Mouse (Mus musculus): ENCODE measurements around the gene Armh3. TPM values are rescaled to one million over a fixed set of nuclear protein-coding genes. Genes with fewer than 3 reads are reported as not detected.
A peak's percentile ranks its signal among the peaks of the same experiment; 100 is the strongest.

The Armh3 gene
- total RNA-seq, 2 experiments from 2014 or later: 12.9 to 17.9 TPM

- DNase-seq: no peak
Observed at GRCm38 (mm10) chr19:45908246-45908645, 90.0 kb downstream of the Armh3 start.

DNA sequence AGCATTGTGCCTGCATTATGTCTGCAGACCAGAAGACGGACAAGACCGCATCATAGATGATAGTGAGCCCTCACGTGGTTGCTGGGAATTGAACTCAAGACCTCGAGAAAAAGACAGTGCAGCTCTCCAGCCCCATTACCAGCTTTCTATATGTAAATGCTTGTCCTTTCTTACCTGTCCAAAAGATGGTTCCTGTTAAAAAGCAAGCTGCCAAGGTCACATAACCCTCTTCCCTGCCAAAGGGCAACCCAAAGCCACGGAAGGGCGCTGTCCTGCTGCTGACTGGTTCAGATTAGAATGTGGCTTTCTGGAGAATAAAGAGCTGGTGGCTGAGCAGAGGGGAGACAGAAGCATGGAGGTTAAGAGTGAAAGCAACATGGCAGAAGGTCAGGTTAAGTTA is 90.9 kb downstream of the Armh3 start:
- DNase-seq: no peak

DNA sequence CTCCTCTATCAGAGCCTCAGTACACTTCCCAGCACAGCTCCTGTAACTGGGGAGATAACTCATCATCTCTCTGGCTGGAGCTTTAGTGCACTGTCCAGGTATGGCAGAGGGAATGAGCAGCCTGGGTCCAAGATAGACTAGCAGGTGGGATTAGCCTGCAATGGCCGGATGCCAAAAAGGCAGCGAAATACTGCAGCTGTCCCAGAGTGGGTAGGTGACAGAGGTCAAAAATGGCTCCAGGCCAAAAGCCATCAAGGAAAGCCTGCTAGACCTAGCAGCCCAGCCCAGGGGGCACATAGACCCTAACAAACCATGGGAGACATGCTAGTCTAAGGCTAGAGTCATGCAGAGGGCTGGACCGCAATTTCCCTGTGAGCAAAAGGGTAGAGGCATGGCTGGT is 94.4 kb downstream of the Armh3 start:
- DNase-seq: no peak

- peak; percentile 55 to 68 for DNase-seq
Observed at GRCm38 (mm10) chr19:45902390-45903035, 95.8 kb downstream of the Armh3 start.

DNA sequence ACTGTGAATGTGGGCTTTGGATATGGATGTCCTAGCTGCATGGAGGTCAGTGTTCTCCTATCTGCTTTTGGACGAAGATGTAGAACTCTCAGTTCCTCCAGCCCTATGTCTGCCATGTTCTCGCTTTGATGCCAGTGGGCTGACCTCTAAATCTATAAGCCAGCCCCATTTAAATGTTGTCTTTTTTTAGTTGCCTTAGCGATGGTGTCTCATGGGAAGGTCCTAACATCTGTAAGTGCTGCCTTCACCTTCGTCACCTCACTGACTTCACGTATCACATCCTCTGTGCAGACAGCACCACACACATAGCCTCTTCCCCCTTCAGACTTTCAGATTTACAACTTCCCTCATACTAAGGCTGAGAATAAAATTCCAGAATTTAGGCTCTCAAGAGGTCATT is 97.5 kb downstream of the Armh3 start:
- DNase-seq: no peak

DNA sequence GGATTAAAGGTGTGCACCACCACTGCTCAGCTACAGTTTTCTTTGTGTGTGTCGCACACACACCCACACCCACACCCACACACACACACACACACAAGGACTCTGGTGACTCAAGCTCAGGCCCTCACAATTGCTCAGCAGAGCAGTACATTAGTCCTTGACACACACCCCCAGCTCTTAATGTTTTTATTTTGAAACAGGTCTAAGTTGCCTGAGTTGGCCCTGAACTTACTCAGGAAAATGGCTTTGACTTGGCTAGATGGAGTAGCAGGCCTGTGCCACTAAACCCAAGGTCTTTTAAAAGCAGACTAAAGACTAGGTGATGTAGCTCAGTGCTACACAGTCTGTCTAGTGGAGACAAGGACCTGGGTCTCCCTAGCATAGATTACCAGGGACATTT is 102.6 kb downstream of the Armh3 start:
- peak; percentile 27 to 28 for DNase-seq

- DNase-seq: no peak
Observed at GRCm38 (mm10) chr19:45882056-45882455, 116.2 kb downstream of the Armh3 start.

- DNase-seq: no peak
Observed at GRCm38 (mm10) chr19:45873320-45873719, 125.0 kb downstream of the Armh3 start.

GRCm38 (mm10) chr19:45855284-45855920 is 142.9 kb downstream of the Armh3 start:
- no peak for DNase-seq

DNA sequence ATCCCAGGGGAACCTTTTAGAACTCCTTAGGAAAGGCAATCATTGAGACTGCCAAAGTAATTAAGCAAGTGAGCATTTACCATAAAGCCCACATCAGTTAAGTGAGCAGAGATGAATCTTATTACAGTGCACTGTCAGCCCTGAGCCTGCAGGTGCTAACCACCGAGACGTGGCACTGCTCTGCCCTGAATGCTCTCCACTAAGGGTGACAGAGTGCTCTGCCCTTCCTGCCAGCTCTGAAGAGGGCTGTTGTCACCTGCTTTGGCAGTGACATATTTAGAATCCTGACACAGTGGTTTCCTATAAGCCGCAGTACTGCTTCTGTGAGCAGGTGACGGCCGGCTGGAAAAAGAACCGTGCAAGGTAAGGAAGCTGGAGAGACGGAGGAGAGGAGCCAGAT is 143.8 kb downstream of the Armh3 start:
- DNase-seq: no peak

GRCm38 (mm10) chr19:45847733-45848093 is 150.6 kb downstream of the Armh3 start:
- no peak for DNase-seq

GRCm38 (mm10) chr19:45847016-45847732 is 151.1 kb downstream of the Armh3 start:
- DNase-seq: peak; percentile 24 to 51

GRCm38 (mm10) chr19:45844209-45844608 is 154.1 kb downstream of the Armh3 start:
- DNase-seq: no peak

DNA sequence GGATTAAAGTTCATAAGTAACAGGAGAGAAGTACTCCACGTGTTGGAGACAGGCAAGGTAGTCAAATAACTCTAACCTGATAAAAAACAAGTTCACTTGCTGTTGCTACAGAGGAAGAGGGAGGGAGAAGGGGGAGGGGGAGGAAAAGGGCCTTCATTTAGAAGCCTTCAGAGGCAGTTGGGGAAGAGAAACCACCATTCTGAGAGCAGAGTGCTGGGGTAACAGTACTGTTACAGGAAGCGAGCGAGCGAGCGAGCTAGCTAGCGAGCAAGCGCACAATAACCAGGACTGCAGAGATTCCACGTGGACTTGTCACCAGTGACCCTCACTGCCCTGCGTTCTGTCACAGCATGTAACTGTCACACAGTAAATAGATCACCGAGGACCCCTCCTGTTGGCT is 154.9 kb downstream of the Armh3 start:
- no peak for DNase-seq

- no peak for DNase-seq
Observed at GRCm38 (mm10) chr19:45837050-45837994, 161.0 kb downstream of the Armh3 start.

DNA sequence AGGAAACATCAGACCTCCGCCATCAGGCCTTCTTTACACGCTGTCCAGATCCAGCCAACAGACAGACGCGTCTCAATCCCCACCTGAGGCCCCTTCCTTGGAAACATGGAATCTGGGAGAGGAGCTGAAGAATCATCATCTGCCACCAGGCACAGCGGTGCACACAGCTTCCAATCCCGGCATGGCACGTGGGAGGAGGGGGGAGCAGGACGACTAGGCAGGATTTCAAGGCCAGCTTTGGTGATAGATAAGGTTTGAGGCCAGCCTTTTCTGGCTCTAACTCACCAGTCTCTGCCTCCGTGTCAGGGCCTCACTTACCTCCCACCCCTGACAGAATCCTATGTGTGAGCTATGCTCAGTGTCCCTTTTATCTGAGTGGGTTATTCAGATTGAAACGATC is 162.8 kb downstream of the Armh3 start:
- peak; percentile 76 to 81 for DNase-seq

- no peak for DNase-seq
Observed at GRCm38 (mm10) chr19:45833665-45834064, 164.6 kb downstream of the Armh3 start.

GRCm38 (mm10) chr19:45830679-45831078 is 167.6 kb downstream of the Armh3 start:
- no peak for DNase-seq

DNA sequence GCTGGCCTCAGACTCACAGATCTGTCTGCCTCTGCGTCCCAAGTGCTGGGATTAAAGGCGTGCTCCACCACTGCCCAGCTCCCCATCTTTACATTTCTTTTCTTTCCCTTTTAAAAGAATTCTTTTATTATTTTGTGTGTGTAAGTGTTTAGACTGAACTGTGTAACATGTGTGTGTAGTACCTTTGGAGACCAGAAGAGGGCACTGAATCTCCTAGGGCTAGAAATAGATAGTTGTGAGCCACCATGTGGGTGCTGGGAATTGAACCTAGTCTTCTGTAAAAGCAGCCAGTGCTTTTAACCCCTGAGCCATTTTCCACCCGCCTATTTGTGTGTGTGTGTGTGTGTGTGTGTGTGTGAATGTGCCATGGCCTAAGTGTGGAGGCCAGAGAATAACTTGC is 170.6 kb downstream of the Armh3 start:
- no peak for DNase-seq

GRCm38 (mm10) chr19:45827125-45827524 is 171.2 kb downstream of the Armh3 start:
- no peak for DNase-seq

DNA sequence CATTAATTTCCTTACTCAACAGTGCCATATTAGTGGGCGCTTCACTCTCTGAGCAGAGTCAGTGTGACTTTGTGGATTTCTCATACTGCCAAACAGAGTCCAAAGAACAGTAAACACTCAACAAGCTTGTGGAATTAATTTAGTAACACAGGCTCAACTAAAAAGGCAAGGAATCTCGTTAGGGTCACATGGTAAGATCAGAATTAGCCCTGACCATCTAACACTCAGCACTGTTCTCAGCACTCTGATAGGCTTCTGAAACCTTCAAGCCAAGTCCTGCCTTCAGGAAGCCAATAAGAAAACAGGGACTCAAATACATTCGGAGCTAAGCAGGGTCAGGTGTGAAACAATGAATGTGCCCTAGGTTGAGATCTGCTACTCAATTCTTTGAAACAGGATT is 172.1 kb downstream of the Armh3 start:
- DNase-seq: no peak

DNA sequence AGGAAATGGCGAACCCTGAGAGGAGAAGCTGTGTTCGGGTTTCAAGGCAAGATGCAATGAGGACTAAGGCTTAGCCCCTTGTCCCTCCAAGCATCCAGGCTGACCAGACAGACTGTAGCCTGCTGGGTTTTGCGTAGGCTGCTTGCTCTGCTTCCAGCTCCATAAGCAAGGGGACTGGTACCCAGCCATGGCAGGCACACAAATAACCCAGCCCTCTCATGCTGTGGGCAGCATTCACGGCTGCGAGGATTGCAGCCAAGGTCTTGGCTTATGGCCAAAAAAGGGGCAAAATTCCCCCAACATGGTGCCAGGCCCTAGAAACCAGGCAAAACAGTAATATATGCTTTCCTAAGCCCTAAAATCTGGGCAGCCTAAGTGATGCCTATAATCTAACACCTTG is 176.5 kb downstream of the Armh3 start:
- DNase-seq: no peak
